Mouse (Mus musculus): ENCODE data around the gene Il10ra. TPM values are rescaled to one million over a fixed set of nuclear protein-coding genes. Genes with fewer than 3 reads are reported as not detected.

The Il10ra gene
- polyA plus RNA-seq, 1 experiment from 2014 or later = 0.45 TPM

DNA sequence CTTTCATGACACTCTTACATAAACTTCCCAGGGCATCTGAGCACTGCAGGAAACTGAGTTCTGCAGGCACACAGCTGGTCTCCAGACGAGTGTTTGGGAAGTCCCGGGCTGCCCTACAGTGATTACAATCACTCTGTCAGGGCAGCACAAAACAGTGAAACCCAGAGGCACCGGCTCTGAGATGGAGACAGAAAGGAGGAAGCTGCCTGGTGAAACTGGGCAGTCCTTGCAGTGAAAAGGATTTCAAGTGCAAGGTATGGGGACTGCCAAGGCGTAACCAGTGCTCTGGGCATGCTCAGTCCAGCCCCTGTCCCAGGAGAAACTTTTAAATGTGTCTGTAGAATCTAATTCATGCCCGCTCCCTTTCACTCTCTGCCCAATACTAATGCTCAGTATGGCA lies 3.3 kb upstream of the Il10ra start:
- WGBS = 53% methylated on average over 5 of the region's 5 CpGs
- peaks cover 14% of the 10 kb centered on the region for H3K27me3 ChIP-seq (ENCODE audit: control insufficient read depth, insufficient read depth, low read length)
- H3K36me3 ChIP-seq (ENCODE audit: control insufficient read depth, insufficient read depth, low read length) = no peaks in the 10 kb centered on the region
- H3K9me3 ChIP-seq (ENCODE audit: control insufficient read depth, low read length) = no peaks in the 10 kb centered on the region
- DNase-seq (ENCODE audit: low spot score) = no peak
- no peak overlapping the region for H3K4me2 ChIP-seq (ENCODE audit: low read depth, low read length, severe bottlenecking)
- 0 out of 2 replicates have a peak, but pooled peaks cover 3% of the 10 kb centered on the region for H3K4me1 ChIP-seq (replicated peaks; ENCODE audit: control insufficient read depth, insufficient read depth, low read length)
- H3K27ac ChIP-seq (ENCODE audit: low read depth, low read length) = no peak overlapping the region
- no peak for ATAC-seq (replicated peaks; ENCODE audit: low FRiP score)
- no peak overlapping the region for H3K4me3 ChIP-seq (ENCODE audit: low read depth, low read length)
- H3K9ac ChIP-seq (ENCODE audit: low read length) = no peak overlapping the region

DNA sequence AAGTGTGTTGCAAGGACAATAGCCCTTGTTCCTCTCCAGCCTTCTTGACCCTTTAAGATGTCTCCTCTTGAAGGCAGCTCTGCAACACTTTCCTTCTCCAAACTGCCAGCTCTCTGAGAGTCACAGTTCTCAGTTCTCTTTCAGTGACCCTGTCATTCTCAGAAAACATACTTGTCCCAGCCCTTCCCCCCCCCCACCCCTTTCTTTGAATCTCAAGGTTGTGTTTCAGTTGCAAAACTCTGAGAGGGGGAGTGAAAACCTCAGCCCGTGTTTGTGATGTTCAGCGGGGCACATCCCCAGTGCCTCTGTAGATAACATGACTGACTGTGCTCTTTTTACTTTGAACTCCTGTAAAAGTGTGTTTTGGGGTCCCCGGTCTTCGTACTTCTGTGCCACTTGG lies 870 bp downstream of the Il10ra start:
- ATAC-seq (replicated peaks; ENCODE audit: low FRiP score) = no peak
- no peak for DNase-seq (ENCODE audit: low spot score)
- Histone ChIP-seq H3K4me1 (replicated peaks; ENCODE audit: control insufficient read depth, insufficient read depth, low read length) (0 out of 2 replicates have a peak, but pooled peaks cover 3% of the 10 kb centered on the region), H3K9ac (ENCODE audit: low read length) (no peak overlapping the region), H3K27me3 (ENCODE audit: control insufficient read depth, insufficient read depth, low read length) (peaks cover 14% of the 10 kb centered on the region), H3K27ac (ENCODE audit: low read depth, low read length) (no peak overlapping the region), H3K4me3 (ENCODE audit: low read depth, low read length) (no peak overlapping the region), H3K36me3 (ENCODE audit: control insufficient read depth, insufficient read depth, low read length) (no peaks in the 10 kb centered on the region), H3K4me2 (ENCODE audit: low read depth, low read length, severe bottlenecking) (peak overlapping the region; percentile 82; the same call in 1 of the 2 replicates), H3K9me3 (ENCODE audit: control insufficient read depth, low read length) (no peaks in the 10 kb centered on the region)
- 64% methylated on average over 4 of the region's 4 CpGs for WGBS

DNA sequence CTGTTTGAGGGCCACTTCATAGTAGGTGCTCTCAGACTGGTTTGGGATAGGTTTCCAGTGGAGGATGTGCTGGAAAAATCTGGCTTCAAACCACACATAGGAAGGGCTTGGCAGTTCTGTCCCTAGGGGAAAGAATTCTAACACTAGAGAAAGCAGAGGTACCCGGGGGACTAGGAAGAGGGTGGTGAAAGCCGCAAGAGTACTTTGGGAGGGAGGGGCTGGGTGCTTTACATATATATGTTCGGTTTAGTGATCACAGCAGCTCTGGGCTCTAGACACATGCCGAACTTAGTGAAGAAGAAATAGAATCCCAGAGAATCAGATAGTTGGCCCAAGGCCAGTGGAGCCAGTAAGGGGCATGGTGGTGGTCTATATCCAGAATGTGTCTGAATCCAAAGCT lies 1.9 kb downstream of the Il10ra start:
- H3K4me3 ChIP-seq (ENCODE audit: low read depth, low read length) = no peak overlapping the region
- no peak overlapping the region for H3K4me2 ChIP-seq (ENCODE audit: low read depth, low read length, severe bottlenecking)
- H3K27me3 ChIP-seq (ENCODE audit: control insufficient read depth, insufficient read depth, low read length) = peaks cover 14% of the 10 kb centered on the region
- no peaks in the 10 kb centered on the region for H3K9me3 ChIP-seq (ENCODE audit: control insufficient read depth, low read length)
- 0 out of 2 replicates have a peak, but pooled peaks cover 6% of the 10 kb centered on the region for H3K4me1 ChIP-seq (replicated peaks; ENCODE audit: control insufficient read depth, insufficient read depth, low read length)
- H3K36me3 ChIP-seq (ENCODE audit: control insufficient read depth, insufficient read depth, low read length) = no peaks in the 10 kb centered on the region
- H3K9ac ChIP-seq (ENCODE audit: low read length) = no peak overlapping the region
- H3K27ac ChIP-seq (ENCODE audit: low read depth, low read length) = no peak overlapping the region
- no peak for ATAC-seq (replicated peaks; ENCODE audit: low FRiP score)
- no peak for DNase-seq (ENCODE audit: low spot score)
- WGBS = 88% methylated on average over 4 of the region's 4 CpGs

DNA sequence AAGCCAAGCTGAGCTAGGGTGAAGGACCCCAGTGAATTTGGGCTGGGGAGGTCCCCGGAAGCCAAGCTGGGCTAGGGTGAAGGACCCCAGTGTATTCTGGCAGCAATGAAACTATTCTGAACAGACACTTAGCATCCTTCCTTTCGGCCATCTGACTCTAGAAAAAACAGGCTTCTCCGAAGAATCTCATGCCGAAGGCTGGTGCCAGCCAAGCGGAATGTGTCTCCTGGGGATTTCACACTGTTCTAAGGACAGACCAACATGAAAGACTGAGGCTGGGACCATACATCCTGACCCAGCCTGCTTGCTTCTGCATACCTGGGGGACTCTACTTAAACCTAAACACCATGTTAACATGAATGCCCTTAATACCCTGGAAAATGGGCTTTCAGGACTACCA lies 7.1 kb downstream of the Il10ra start:
- Histone ChIP-seq H3K4me2 (ENCODE audit: low read depth, low read length, severe bottlenecking) (no peak overlapping the region), H3K9me3 (ENCODE audit: control insufficient read depth, low read length) (no peaks in the 10 kb centered on the region), H3K27ac (ENCODE audit: low read depth, low read length) (no peak overlapping the region), H3K27me3 (ENCODE audit: control insufficient read depth, insufficient read depth, low read length) (no peaks in the 10 kb centered on the region), H3K9ac (ENCODE audit: low read length) (no peak overlapping the region), H3K4me1 (replicated peaks; ENCODE audit: control insufficient read depth, insufficient read depth, low read length) (0 out of 2 replicates have a peak, but pooled peaks cover 3% of the 10 kb centered on the region), H3K4me3 (ENCODE audit: low read depth, low read length) (no peak overlapping the region), H3K36me3 (ENCODE audit: control insufficient read depth, insufficient read depth, low read length) (no peaks in the 10 kb centered on the region)
- 84% methylated on average over 5 of the region's 5 CpGs for WGBS
- DNase-seq (ENCODE audit: low spot score) = no peak
- no peak for ATAC-seq (replicated peaks; ENCODE audit: low FRiP score)

DNA sequence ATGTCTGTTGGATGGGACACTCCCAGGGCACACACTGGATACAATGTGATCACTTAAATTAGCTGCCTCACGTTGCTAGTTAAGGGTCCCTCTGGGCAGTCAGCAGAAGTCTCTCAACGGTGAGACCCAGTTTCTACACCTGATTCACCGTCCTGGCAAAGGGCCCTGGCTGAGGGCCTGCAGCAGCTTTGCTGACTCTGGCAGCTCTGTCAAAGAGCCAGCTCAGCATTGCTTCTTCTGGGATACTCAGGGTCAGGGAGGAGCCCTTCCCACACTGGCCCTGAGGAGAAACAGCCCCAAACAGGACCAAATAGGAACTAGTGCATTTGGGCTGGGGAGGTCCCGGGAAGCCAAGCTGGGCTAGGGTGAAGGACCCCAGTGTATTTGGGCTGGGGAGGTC lies 7.5 kb downstream of the Il10ra start:
- H3K9me3 ChIP-seq (ENCODE audit: control insufficient read depth, low read length) = no peaks in the 10 kb centered on the region
- 0 out of 2 replicates have a peak, but pooled peaks cover 3% of the 10 kb centered on the region for H3K4me1 ChIP-seq (replicated peaks; ENCODE audit: control insufficient read depth, insufficient read depth, low read length)
- 76% methylated on average over 4 of the region's 4 CpGs for WGBS
- H3K27ac ChIP-seq (ENCODE audit: low read depth, low read length) = no peak overlapping the region
- no peak overlapping the region for H3K4me3 ChIP-seq (ENCODE audit: low read depth, low read length)
- H3K27me3 ChIP-seq (ENCODE audit: control insufficient read depth, insufficient read depth, low read length) = no peaks in the 10 kb centered on the region
- H3K4me2 ChIP-seq (ENCODE audit: low read depth, low read length, severe bottlenecking) = no peak overlapping the region
- no peak for ATAC-seq (replicated peaks; ENCODE audit: low FRiP score)
- H3K36me3 ChIP-seq (ENCODE audit: control insufficient read depth, insufficient read depth, low read length) = no peaks in the 10 kb centered on the region
- no peak for DNase-seq (ENCODE audit: low spot score)
- no peak overlapping the region for H3K9ac ChIP-seq (ENCODE audit: low read length)

DNA sequence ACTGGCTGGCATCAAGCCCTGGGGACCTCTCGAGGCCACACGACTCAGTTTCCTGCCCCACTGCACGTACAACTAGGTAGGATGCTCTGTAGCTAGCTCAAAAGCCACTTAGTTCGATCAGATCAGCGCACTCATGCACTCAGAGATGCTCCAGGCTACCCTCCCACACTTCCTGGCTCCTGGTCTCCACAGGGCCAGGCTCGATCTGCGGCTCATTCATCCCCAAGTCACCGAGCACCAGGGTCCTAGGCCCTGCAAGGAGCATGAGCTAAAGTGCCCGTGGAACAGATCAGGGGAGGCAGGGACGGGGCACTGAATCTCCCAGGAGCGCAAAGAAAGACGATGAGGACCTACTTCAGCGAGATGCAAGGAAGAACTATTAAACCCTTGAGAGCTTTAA lies 9.9 kb downstream of the Il10ra start:
- 81% methylated on average over 13 of the region's 13 CpGs for WGBS
- Histone ChIP-seq H3K4me1 (replicated peaks; ENCODE audit: control insufficient read depth, insufficient read depth, low read length) (0 out of 2 replicates have a peak, but pooled peaks cover 3% of the 10 kb centered on the region), H3K27me3 (ENCODE audit: control insufficient read depth, insufficient read depth, low read length) (no peaks in the 10 kb centered on the region), H3K4me3 (ENCODE audit: low read depth, low read length) (no peak overlapping the region), H3K36me3 (ENCODE audit: control insufficient read depth, insufficient read depth, low read length) (no peaks in the 10 kb centered on the region), H3K27ac (ENCODE audit: low read depth, low read length) (no peak overlapping the region), H3K9me3 (ENCODE audit: control insufficient read depth, low read length) (no peaks in the 10 kb centered on the region), H3K9ac (ENCODE audit: low read length) (no peak overlapping the region), H3K4me2 (ENCODE audit: low read depth, low read length, severe bottlenecking) (no peak overlapping the region)
- ATAC-seq (replicated peaks; ENCODE audit: low FRiP score) (no peak), DNase-seq (ENCODE audit: low spot score) (no peak)

DNA sequence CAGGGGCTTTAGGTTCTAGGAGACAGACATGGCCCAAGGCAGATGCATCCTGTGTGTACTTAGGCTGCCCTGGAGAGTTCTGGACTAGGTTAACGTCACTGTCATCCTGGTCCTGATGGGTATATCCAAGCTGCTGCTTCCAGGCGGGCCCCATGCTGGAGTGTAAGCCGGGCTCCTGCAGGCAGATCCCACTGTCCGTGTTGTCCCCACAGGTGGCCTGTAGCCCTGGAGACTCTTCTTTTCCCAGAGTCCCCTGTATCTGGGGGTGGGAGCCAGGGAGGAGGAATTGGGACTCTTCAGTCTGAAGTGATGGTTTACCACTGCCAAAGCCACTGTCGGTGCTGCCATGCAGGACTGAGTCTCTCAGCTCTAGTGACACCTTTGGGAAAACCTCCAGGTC lies 13.0 kb downstream of the Il10ra start:
- no peak overlapping the region for H3K4me2 ChIP-seq (ENCODE audit: low read depth, low read length, severe bottlenecking)
- DNase-seq (ENCODE audit: low spot score) (no peak), ATAC-seq (replicated peaks; ENCODE audit: low FRiP score) (no peak)
- no peak overlapping the region for H3K27ac ChIP-seq (ENCODE audit: low read depth, low read length)
- no peaks in the 10 kb centered on the region for H3K36me3 ChIP-seq (ENCODE audit: control insufficient read depth, insufficient read depth, low read length)
- H3K4me3 ChIP-seq (ENCODE audit: low read depth, low read length) = no peak overlapping the region
- H3K27me3 ChIP-seq (ENCODE audit: control insufficient read depth, insufficient read depth, low read length) = no peaks in the 10 kb centered on the region
- H3K9me3 ChIP-seq (ENCODE audit: control insufficient read depth, low read length) = no peaks in the 10 kb centered on the region
- no peak overlapping the region for H3K9ac ChIP-seq (ENCODE audit: low read length)
- no peaks in the 10 kb centered on the region for H3K4me1 ChIP-seq (replicated peaks; ENCODE audit: control insufficient read depth, insufficient read depth, low read length)
- WGBS = 88% methylated on average over 5 of the region's 5 CpGs

DNA sequence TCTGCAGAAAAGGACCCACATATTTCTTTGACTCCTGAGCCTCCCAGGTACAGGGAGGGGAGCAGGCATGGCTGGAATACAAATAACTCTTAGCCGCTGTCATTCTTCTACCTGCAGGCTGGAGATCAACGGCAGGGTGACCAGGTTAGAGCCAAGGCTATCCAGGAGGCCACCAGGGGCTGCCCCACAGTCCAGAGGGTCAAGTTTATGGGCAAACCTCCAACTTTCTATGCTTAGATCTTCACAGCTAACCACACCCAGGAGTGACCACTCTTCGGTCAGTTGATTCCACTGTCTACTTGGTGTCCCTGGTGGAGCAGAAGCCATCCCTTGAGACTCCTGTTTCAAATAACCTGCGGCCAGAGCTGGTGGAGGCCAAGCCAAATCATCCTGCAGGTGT lies 13.5 kb downstream of the Il10ra start:
- Histone ChIP-seq H3K36me3 (ENCODE audit: control insufficient read depth, insufficient read depth, low read length) (no peaks in the 10 kb centered on the region), H3K4me1 (replicated peaks; ENCODE audit: control insufficient read depth, insufficient read depth, low read length) (no peaks in the 10 kb centered on the region), H3K4me2 (ENCODE audit: low read depth, low read length, severe bottlenecking) (no peak overlapping the region), H3K9ac (ENCODE audit: low read length) (no peak overlapping the region), H3K9me3 (ENCODE audit: control insufficient read depth, low read length) (no peaks in the 10 kb centered on the region), H3K4me3 (ENCODE audit: low read depth, low read length) (no peak overlapping the region), H3K27me3 (ENCODE audit: control insufficient read depth, insufficient read depth, low read length) (no peaks in the 10 kb centered on the region), H3K27ac (ENCODE audit: low read depth, low read length) (no peak overlapping the region)
- WGBS = 95% methylated on average over 4 of the region's 4 CpGs
- DNase-seq (ENCODE audit: low spot score) = no peak
- no peak for ATAC-seq (replicated peaks; ENCODE audit: low FRiP score)

DNA sequence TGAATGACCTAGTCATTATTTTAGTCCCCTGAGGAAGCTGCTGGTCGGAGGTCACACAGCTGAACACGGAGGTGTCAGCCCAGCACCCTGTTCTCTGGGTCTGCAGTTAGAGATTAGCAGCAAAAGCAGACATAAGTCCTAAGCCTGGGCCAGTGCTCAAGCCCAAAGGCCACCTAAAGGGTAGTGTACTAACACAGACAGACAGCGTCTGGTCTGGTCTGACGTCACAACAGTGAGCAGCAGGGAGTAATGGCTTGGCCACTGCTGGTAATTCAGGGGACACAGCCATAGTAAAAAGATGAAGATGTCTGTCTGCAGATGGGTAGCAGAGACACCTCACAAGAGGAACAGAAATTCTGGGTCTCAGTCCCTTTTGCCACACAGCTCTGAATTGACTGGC lies 14.3 kb downstream of the Il10ra start:
- WGBS = 66% methylated on average over 4 of the region's 4 CpGs
- no peak overlapping the region for H3K27ac ChIP-seq (ENCODE audit: low read depth, low read length)
- H3K4me1 ChIP-seq (replicated peaks; ENCODE audit: control insufficient read depth, insufficient read depth, low read length) = no peaks in the 10 kb centered on the region
- no peaks in the 10 kb centered on the region for H3K9me3 ChIP-seq (ENCODE audit: control insufficient read depth, low read length)
- H3K36me3 ChIP-seq (ENCODE audit: control insufficient read depth, insufficient read depth, low read length) = no peaks in the 10 kb centered on the region
- no peak overlapping the region for H3K4me3 ChIP-seq (ENCODE audit: low read depth, low read length)
- ATAC-seq (replicated peaks; ENCODE audit: low FRiP score) = no peak
- H3K9ac ChIP-seq (ENCODE audit: low read length) = no peak overlapping the region
- H3K27me3 ChIP-seq (ENCODE audit: control insufficient read depth, insufficient read depth, low read length) = no peaks in the 10 kb centered on the region
- no peak overlapping the region for H3K4me2 ChIP-seq (ENCODE audit: low read depth, low read length, severe bottlenecking)
- DNase-seq (ENCODE audit: low spot score) = no peak

Measured in forebrain, embryonic 11.5 days (tissue).